Mouse (Mus musculus) embryonic facial prominence, embryonic 12.5 days (tissue): ENCODE measurements around the gene Gsg1. TPM values are rescaled to one million over a fixed set of nuclear protein-coding genes. Genes with fewer than 3 reads are reported as not detected.

ENCODE experiments used
- ATAC-seq: fragments of 200-750 bp; cut with Nextera tagmentation; 2 replicates; pipeline ENCODE4 v1.8.0; 2017; ENCODE audit not compliant: insufficient number of reproducible peaks, insufficient read depth, low FRiP score, low TSS enrichment
- H3K27ac ChIP-seq: fragments of 300-500 bp; sonication (generic); 2 replicates; pipeline ENCODE4 v1.5.1; 2016; ENCODE audit warnings: mild to moderate bottlenecking
- H3K27me3 ChIP-seq: fragments of 300-500 bp; sonication (generic); 2 replicates; pipeline ENCODE4 v1.6.1; 2016; ENCODE audit warnings: mild to moderate bottlenecking, moderate library complexity
- H3K36me3 ChIP-seq: fragments of 300-500 bp; sonication (generic); 2 replicates; pipeline ENCODE4 v1.6.1; 2016; ENCODE audit warnings: mild to moderate bottlenecking
- H3K4me1 ChIP-seq: fragments of 300-500 bp; sonication (generic); 2 replicates; pipeline ENCODE4 v1.6.1; 2016
- H3K4me2 ChIP-seq: fragments of 300-500 bp; sonication (generic); replicated peaks from 2 replicates; pipeline ENCODE4 v1.6.1; 2016; ENCODE audit warnings: mild to moderate bottlenecking, moderate library complexity
- H3K4me3 ChIP-seq: fragments of 300-500 bp; sonication (generic); 2 replicates; pipeline ENCODE4 v1.5.1; 2016; ENCODE audit warnings: mild to moderate bottlenecking
- H3K9ac ChIP-seq: fragments of 300-500 bp; sonication (generic); 2 replicates; pipeline ENCODE4 v1.6.1; 2016; ENCODE audit warnings: mild to moderate bottlenecking, moderate library complexity
- H3K9me3 ChIP-seq: fragments of 300-500 bp; sonication (generic); 2 replicates; pipeline ENCODE4 v1.6.1; 2016; ENCODE audit warnings: mild to moderate bottlenecking, moderate library complexity
- WGBS: fragments of 180-500 bp; shearing (Covaris S2); methylation state at CpG from one replicate; pipeline ENCODE4 v1.1.7; 2016; 5-methylcytosine and 5-hydroxymethylcytosine counted together
- polyA plus RNA-seq: library from polyadenylated mRNA; unstranded; fragments of >200 nt; fragmentation: Nextera tagmentation; extraction: Ambion mirVana; gene quantifications from 2 replicates; pipeline ENCODE4 v1.2.1, GENCODE M21; 2016

Gsg1 gene
- polyA plus RNA-seq, 1 experiment from 2014 or later: 0.45 TPM

DNA sequence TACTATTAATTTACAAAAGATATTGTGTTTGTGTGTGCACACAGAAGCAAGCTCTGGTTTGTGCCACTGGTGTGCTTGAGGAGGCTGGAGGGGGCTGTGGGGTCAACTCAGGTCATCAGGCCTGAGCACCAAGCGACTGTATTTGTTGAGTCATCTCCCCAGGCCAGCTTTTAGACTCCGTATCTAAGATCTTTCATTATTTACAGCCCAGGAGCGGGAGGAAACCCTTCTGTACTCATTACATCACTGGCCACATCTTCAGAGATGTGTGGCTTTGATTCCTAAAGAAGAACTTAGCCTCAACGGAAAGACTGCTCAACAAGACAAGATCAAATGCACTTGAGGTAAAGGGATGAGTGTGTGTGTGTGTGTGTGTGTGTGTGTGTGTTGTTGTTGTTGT, 65.5 kb downstream of the Gsg1 start:
- no peak overlapping the region for H3K4me3 ChIP-seq
- H3K27ac ChIP-seq: no peak overlapping the region
- no peak overlapping the region for H3K9ac ChIP-seq
- no peaks in the 10 kb centered on the region for H3K27me3 ChIP-seq
- H3K4me2 ChIP-seq: no peak overlapping the region
- H3K4me1 ChIP-seq: peaks cover 5% of the 10 kb centered on the region
- no peaks in the 10 kb centered on the region for H3K9me3 ChIP-seq
- ATAC-seq: no peak
- no peaks in the 10 kb centered on the region for H3K36me3 ChIP-seq
- whole genome bisulfite sequencing: 71% methylated on average over 4 of the region's 4 CpGs

Other genes starting within 250 kb of the Gsg1 start
- gene Ddx47, start 242.7 kb downstream of the Gsg1 start, polyA plus RNA-seq: 111 and 113 TPM in 2 replicates
- 2.2 and 2.5 TPM in 2 replicates for gene Gprc5a, start 188.7 kb downstream of the Gsg1 start, polyA plus RNA-seq
- gene Gprc5d, start 136.1 kb downstream of the Gsg1 start, polyA plus RNA-seq: not detected in 2 replicates
- gene Fam234b, start 56.4 kb downstream of the Gsg1 start, polyA plus RNA-seq: 26.4 and 28.7 TPM in 2 replicates
- 6.8 and 7.3 TPM in 2 replicates for gene Hebp1, start 56.3 kb downstream of the Gsg1 start, polyA plus RNA-seq
- gene Pbp2, start 56.1 kb upstream of the Gsg1 start, polyA plus RNA-seq: not detected in 2 replicates
- 28.8 and 30.4 TPM in 2 replicates for gene Emp1, start 108.2 kb upstream of the Gsg1 start, polyA plus RNA-seq